Mouse (Mus musculus) limb, embryonic 15.5 days (tissue): ENCODE results near the gene Setd4. TPM values are rescaled to one million over a fixed set of nuclear protein-coding genes. Genes with fewer than 3 reads are reported as not detected.
"Not testable (repeated sequence)": the region's sequence is repeated elsewhere in the genome, so short reads cannot be mapped to it uniquely, and the experiment has no call there.

Experiments
- ATAC-seq: fragments of 200-750 bp; cut with Nextera tagmentation; 2 replicates; pipeline ENCODE4 v1.8.0; 2017; ENCODE audit warnings: low read depth, moderate TSS enrichment; ENCODE audit not compliant: insufficient number of reproducible peaks, low FRiP score, low TSS enrichment
- H3K27ac ChIP-seq: fragments of 300-500 bp; sonication (generic); 2 replicates; pipeline ENCODE4 v1.5.1; 2015; ENCODE audit warnings: moderate library complexity, mild to moderate bottlenecking, inconsistent platforms
- H3K27me3 ChIP-seq: fragments of 300-500 bp; sonication (generic); 2 replicates; pipeline ENCODE4 v1.6.1; 2015; ENCODE audit warnings: inconsistent platforms
- H3K36me3 ChIP-seq: fragments of 300-500 bp; sonication (generic); 2 replicates; pipeline ENCODE4 v1.6.1; 2015; ENCODE audit warnings: inconsistent platforms
- H3K4me1 ChIP-seq: fragments of 300-500 bp; sonication (generic); 2 replicates; pipeline ENCODE4 v1.6.1; 2015; ENCODE audit warnings: inconsistent platforms
- H3K4me2 ChIP-seq: fragments of 300-500 bp; sonication (generic); 2 replicates; pipeline ENCODE4 v1.6.1; 2015; ENCODE audit warnings: mild to moderate bottlenecking, inconsistent platforms
- H3K4me3 ChIP-seq: fragments of 300-500 bp; sonication (generic); 2 replicates; pipeline ENCODE4 v1.5.1; 2015; ENCODE audit warnings: mild to moderate bottlenecking, inconsistent platforms
- H3K9ac ChIP-seq: fragments of 300-500 bp; sonication (generic); 2 replicates; pipeline ENCODE4 v1.6.1; 2015; ENCODE audit warnings: inconsistent platforms
- H3K9me3 ChIP-seq: fragments of 300-500 bp; sonication (generic); 2 replicates; pipeline ENCODE4 v1.6.1; 2016; ENCODE audit warnings: inconsistent platforms
- WGBS: fragments of 180-500 bp; shearing (Covaris S2); methylation state at CpG from one replicate; pipeline ENCODE4 v1.1.7; 2015; 5-methylcytosine and 5-hydroxymethylcytosine counted together
- polyA plus RNA-seq: library from polyadenylated mRNA; unstranded; fragments of >200 nt; fragmentation: Nextera tagmentation; extraction: Ambion mirVana; gene quantifications from 2 replicates; pipeline ENCODE4 v1.2.1, GENCODE M21; 2015

The Setd4 gene
- polyA plus RNA-seq: 13.3 and 14.3 TPM in 2 replicates

DNA sequence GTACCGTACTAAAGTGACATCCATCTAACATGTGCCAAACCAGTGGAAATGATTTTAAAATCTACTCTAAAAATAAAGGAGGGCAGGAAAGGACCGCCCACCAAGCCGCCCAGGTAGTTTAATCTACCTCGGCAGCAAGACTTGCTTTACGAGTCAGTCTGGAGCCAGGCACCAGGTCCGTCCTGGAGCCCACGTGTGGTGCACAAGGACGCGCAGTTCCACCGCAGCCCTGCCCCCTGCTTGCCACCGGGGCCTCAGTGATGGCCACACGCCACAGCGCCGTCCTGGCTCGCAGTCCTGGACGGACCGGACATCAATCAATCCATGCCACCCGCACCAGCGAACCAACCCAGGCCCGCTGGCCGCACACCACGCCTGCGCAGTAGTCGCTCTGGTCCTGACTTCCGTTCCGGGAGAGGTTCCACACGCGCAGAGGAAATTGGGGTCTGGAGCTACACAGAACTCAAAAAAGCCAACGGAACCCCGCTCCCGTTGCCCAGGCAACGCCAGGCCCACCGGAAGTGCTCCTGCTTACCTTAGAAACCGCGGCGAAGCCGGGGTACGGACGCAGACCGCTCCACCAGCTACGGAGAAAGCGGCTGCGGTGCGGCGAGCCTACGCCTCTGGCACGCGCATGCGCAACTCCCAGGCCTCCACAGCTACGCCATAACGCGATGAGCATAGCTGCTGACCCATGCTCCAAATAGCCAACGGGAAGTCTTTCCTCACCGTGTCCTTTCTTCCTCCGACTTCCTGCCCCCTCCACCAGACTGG lies at the start of gene Setd4:
Gene Setd4, minus strand, starts transcription at position 625 of the 774 bp plus-strand sequence.
- Histone ChIP-seq H3K9me3 (no peaks in the 10 kb centered on the region), H3K27me3 (no peaks in the 10 kb centered on the region), H3K9ac (peak within 1 kb of the TSS; percentile 74), H3K27ac (peak within 1 kb of the TSS; percentile 95), H3K4me2 (peak within 1 kb of the TSS; percentile 90), H3K36me3 (no peaks in the 10 kb centered on the region), H3K4me1 (peaks cover 18% of the 10 kb centered on the region; the same call in 1 of the 2 replicates), H3K4me3 (peak within 1 kb of the TSS; percentile 66)
- under 1% methylated on average over 55 of the region's 55 CpGs for WGBS
- peak; percentile 89 for ATAC-seq

DNA sequence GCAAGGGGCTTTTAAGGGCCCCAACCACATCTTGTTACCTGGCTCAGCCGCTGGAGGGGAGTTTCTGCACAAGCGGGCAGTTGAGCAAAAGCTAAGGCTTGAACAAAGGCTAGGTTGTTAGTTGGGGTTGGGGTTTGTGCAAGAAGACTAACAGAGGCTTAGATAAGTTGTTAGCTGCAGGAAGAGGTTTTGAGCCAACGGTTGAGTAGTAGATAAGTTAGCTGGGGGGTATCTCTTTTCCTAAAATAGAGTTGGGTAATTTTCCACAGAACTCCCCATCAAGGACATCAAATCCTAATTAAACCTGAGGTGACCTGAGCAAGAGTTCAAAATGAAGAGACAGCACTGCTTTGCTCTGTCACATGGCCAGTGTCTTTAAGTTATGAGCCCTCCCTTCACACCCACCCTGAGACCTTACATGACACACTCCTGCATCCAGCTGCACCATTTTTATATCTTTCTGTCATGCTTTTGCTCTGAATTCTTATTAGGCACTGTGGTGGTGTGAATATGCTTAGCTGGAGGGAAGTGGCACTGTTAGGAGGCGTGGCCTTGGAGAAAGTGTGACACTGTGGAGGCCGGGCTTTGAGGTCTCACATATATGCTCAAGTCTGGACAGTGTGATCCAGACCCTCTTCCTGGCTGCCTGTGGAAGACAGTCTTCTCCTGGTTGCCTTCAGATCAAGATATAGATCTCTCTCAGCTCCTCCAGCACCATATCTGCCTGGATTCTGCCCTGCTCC lies 44.7 kb upstream of the Setd4 start:
- ATAC-seq: no peak
- Histone ChIP-seq H3K36me3 (no peaks in the 10 kb centered on the region), H3K9ac (no peak overlapping the region), H3K9me3 (no peaks in the 10 kb centered on the region), H3K4me1 (no peaks in the 10 kb centered on the region), H3K27me3 (no peaks in the 10 kb centered on the region), H3K4me3 (no peak overlapping the region), H3K4me2 (no peak overlapping the region), H3K27ac (no peak overlapping the region)
- 75% methylated on average over 5 of the region's 5 CpGs for WGBS

DNA sequence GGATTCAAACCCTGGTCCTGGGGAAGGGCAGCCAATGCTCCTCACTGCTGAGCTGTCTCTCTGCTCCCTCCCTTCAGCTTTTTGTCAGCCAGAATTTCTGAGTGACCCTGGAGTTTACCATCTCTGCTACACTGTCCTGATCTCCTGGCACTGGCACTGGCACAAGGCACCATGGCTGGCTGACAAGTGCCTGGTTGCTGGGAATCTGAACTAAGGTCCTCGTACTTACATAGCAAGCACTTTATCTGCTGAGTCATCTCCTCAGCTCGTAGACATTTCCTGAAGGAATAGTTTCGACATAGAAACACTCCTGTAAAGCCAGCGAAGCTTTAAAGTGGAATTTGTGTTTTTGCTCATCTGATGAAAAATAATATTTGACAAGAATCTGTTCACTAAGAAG lies 40.1 kb upstream of the Setd4 start:
- H3K27me3 ChIP-seq: no peaks in the 10 kb centered on the region
- WGBS: 47% methylated on average over 4 of the region's 4 CpGs

DNA sequence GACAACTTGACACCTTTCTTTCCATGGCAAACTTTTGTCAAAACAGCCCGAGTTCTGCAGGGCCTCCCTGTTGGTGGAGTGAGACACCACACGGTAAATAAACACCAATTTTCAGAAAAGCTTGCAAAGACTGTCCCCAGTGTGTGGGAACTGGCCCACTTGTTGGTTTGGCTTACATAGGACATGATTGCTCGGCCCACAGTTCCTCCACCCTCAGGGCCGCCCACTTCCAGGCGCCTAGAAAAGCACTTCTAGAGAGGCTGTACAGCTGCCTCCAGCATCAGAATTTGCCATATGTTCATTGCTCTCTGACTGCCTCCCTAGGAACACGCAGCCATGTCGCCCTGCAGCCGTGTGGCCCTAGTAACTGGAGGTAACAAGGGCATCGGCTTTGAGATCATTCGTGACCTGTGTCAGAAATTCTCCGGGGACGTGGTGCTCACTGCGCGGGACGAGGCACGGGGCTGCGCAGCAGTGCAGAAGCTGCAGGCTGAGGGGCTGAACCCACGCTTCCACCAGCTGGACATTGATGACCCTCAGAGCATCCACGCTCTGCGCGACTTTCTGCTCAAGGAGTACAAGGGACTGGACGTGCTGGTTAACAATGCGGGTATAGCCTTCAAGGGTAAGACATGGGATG lies 24.0 kb upstream of the Setd4 start, which contains the start of gene Gm5678:
Gene Gm5678, plus strand, starts transcription at position 337 of the 640 bp plus-strand sequence.
- no peak within 1 kb of the TSS for H3K4me3 ChIP-seq
- H3K9me3 ChIP-seq: no peaks in the 10 kb centered on the region
- H3K27ac ChIP-seq: no peak within 1 kb of the TSS
- no peak within 1 kb of the TSS for H3K9ac ChIP-seq
- H3K27me3 ChIP-seq: no peaks in the 10 kb centered on the region
- no peak for ATAC-seq
- WGBS: 75% methylated on average over 23 of the region's 23 CpGs
- H3K36me3 ChIP-seq: no peaks in the 10 kb centered on the region
- H3K4me2 ChIP-seq: no peak within 1 kb of the TSS
- no peaks in the 10 kb centered on the region for H3K4me1 ChIP-seq

More for the DNA sequence above, 40.1 kb upstream of the Setd4 start:
- Histone ChIP-seq H3K4me2 (no peak overlapping the region), H3K4me3 (no peak overlapping the region), H3K9ac (no peak overlapping the region), H3K27ac (no peak overlapping the region), H3K9me3 (no peaks in the 10 kb centered on the region), H3K36me3 (no peaks in the 10 kb centered on the region), H3K4me1 (no peaks in the 10 kb centered on the region)
- ATAC-seq: no peak

DNA sequence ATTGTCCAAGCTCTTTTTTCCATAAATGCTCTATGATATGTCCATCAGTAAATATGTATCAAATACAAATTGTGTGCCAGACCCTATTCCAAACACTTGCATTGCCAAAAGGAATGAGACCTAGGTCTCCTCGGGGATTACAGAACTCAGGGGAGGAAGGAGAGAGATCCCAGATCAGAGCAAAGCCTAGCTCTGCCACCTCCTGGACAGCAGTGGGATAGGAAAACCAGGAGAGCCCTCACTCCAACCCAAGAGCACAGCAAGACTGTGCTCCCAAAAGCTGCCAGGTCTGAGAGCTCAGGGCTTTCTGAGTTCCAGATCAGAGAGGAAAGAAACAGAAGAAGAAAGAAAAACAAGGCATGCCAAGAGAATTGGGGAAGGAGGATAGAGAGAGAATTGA lies 22.9 kb upstream of the Setd4 start:
- Histone ChIP-seq H3K9ac (no peak overlapping the region), H3K27ac (no peak overlapping the region), H3K4me3 (no peak overlapping the region), H3K27me3 (no peaks in the 10 kb centered on the region), H3K4me2 (no peak overlapping the region), H3K36me3 (no peaks in the 10 kb centered on the region), H3K4me1 (no peaks in the 10 kb centered on the region), H3K9me3 (no peaks in the 10 kb centered on the region)
- 19% methylated on average over 1 of the region's 1 CpGs for WGBS
- ATAC-seq: no peak

DNA sequence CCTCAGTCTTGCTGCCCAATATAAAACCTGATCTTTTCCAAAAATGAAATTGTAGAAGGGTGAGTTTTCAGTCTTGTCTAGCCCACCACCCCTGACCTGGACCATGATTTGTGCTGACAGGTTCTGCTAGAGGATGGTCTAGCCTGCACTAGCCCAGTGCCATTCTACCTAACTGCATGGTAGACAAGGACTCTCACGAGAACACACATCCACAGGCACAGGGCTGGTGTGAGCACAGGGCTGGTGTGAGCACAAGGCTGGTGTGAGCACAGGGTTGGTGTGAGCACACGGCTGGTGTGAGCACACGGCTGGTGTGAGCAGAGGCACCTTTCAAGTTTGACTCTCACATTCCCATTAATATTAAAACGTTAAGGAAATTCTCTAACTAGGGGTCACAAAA lies 20.8 kb upstream of the Setd4 start:
- H3K36me3 ChIP-seq: no peaks in the 10 kb centered on the region
- ATAC-seq: no peak
- no peaks in the 10 kb centered on the region for H3K27me3 ChIP-seq
- H3K27ac ChIP-seq: no peak overlapping the region
- H3K9ac ChIP-seq: no peak overlapping the region
- no peaks in the 10 kb centered on the region for H3K9me3 ChIP-seq
- no peak overlapping the region for H3K4me2 ChIP-seq
- WGBS: 75% methylated on average over 4 of the region's 4 CpGs
- no peak overlapping the region for H3K4me3 ChIP-seq
- H3K4me1 ChIP-seq: no peaks in the 10 kb centered on the region

DNA sequence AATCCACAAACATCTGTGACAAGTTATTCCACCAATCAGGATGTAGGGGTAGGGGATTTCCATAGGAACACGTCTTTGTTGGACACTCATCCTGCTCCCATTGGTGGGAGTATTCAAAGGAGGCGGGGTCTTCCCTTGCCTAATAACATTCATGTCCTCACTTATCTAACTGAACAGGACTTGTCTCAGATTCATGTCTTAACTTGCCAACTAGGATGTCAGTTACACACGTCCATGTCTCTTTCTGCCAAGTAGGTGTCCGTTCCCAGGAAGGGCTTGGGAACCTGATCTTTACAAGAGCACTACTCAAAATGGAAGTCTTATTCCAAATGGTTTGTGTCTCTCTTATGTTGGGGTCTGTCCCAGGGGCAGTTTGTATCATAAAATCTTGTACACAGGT lies 19.9 kb upstream of the Setd4 start:
- not testable (repeated sequence) for H3K27me3 ChIP-seq, H3K9ac ChIP-seq, H3K4me3 ChIP-seq, H3K9me3 ChIP-seq, H3K4me2 ChIP-seq, H3K36me3 ChIP-seq, ATAC-seq, H3K4me1 ChIP-seq, H3K27ac ChIP-seq
- 81% methylated on average over 4 of the region's 4 CpGs for WGBS

DNA sequence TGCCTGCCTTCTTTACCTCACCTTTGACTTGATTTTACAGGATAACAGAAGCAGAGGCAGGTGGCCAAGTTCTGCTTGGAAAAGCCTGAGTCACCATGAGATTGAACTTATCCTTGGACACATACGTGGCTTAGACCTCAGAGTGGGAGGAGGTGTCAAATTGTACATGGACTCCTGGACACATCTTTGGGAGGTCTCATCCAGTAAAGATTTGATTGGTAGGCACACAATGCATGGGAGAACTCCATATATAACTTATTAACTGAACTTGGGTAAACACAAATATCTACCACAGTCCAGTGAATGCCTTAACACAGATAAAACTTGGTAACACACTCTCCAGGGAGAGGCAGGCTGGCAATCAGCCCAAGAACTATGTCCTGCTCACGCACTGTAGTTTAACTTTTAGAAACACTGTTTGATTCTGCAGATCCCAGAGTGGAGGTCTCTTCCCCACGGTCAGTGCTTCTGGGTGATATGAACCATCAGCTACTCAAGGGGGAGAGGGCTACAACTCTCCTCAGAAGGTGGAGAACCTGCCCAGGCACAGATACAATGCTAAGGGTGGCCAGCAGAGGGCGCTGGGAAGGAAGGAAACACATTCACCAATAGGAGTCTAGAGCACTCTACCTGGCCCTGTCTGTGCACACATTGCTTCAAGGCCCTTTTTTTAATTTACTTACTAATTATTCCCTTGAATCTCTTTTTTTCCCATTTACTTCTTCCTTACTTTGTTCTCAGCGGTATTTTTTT lies 11.4 kb upstream of the Setd4 start:
- 38% methylated on average over 5 of the region's 5 CpGs for WGBS
- H3K9ac ChIP-seq: no peak overlapping the region
- no peak overlapping the region for H3K4me2 ChIP-seq
- ATAC-seq: no peak
- no peaks in the 10 kb centered on the region for H3K27me3 ChIP-seq
- no peaks in the 10 kb centered on the region for H3K9me3 ChIP-seq
- no peak overlapping the region for H3K27ac ChIP-seq
- no peaks in the 10 kb centered on the region for H3K4me1 ChIP-seq
- H3K4me3 ChIP-seq: no peak overlapping the region
- H3K36me3 ChIP-seq: peaks cover 12% of the 10 kb centered on the region; the same call in 1 of the 2 replicates

GRCm38 (mm10) chr16:93610961-93611360 lies 7.1 kb upstream of the Setd4 start:
- WGBS: 92% methylated on average over 4 of the region's 4 CpGs
- no peak for ATAC-seq
- Histone ChIP-seq H3K4me1 (peaks cover 15% of the 10 kb centered on the region), H3K9ac (no peak overlapping the region), H3K4me3 (no peak overlapping the region), H3K4me2 (no peak overlapping the region), H3K9me3 (no peaks in the 10 kb centered on the region), H3K27ac (no peak overlapping the region), H3K36me3 (peaks cover 17% of the 10 kb centered on the region; the same call in 1 of the 2 replicates), H3K27me3 (no peaks in the 10 kb centered on the region)

- Histone ChIP-seq H3K4me2 (no peak overlapping the region), H3K27ac (no peak overlapping the region), H3K9ac (no peak overlapping the region), H3K4me3 (no peak overlapping the region), H3K4me1 (peaks cover 16% of the 10 kb centered on the region), H3K36me3 (peaks cover 17% of the 10 kb centered on the region; the same call in 1 of the 2 replicates), H3K27me3 (no peaks in the 10 kb centered on the region), H3K9me3 (no peaks in the 10 kb centered on the region)
- ATAC-seq: no peak
- 91% methylated on average over 4 of the region's 4 CpGs for WGBS
Measured at GRCm38 (mm10) chr16:93609796-93610195, 5.9 kb upstream of the Setd4 start.

DNA sequence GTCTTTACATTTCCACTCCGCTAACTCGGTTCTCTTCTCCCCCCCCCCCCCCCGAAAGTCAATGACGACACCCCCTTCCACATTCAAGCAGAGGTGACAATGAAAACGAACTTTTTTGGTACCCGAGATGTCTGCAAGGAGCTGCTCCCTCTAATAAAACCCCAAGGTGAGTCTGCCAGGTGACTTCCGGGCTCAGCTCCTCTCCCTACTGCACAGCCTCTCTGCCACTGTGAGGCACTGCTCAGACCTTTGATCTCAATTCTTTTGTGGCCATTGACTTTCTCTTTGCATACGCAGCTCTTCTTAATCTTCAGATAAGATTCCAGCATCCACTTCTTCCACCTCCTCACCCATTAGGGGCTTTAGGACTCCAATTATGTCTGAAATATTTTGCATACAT lies 4.9 kb upstream of the Setd4 start:
- peaks cover 17% of the 10 kb centered on the region; the same call in 1 of the 2 replicates for H3K36me3 ChIP-seq
- H3K4me2 ChIP-seq: peak overlapping the region; percentile 75
- H3K4me1 ChIP-seq: peaks cover 21% of the 10 kb centered on the region
- H3K27me3 ChIP-seq: no peaks in the 10 kb centered on the region
- peak overlapping the region; percentile 56 for H3K4me3 ChIP-seq
- no peak for ATAC-seq
- no peak overlapping the region for H3K27ac ChIP-seq
- WGBS: 65% methylated on average over 8 of the region's 8 CpGs
- H3K9me3 ChIP-seq: no peaks in the 10 kb centered on the region
- H3K9ac ChIP-seq: no peak overlapping the region
